Mouse (Mus musculus) left cerebral cortex, adult 2 months (tissue): ENCODE measurements at regions not wholly inside any gene's neighbourhood (a gene's known extent, or its start where the extent isn't known, plus 50 kb on each side); places are given as distances from the start of the nearest gene placed in this dataset.
"Not testable (repeated sequence)": the region's sequence is repeated elsewhere in the genome, so short reads cannot be mapped to it uniquely, and the experiment has no call there.

Experiments
- DNase-seq, 2 experiments: peaks; one replicate each; pipeline ENCODE4 v3.0.0; 2021 to 2022; ENCODE audit warnings: low spot score in 2 of 2, mixed read lengths in 1 of 2; ENCODE audit errors: extremely low spot score in 1 of 2
- H3K27ac ChIP-seq: fragments of 200-600 bp; 2 replicates; pipeline ENCODE4 v1.8.1; 2022
- H3K4me3 ChIP-seq: fragments of 200-600 bp; 2 replicates; pipeline ENCODE4 v1.8.1; 2022
- CTCF ChIP-seq: fragments of 200-600 bp; IDR thresholded peaks from 2 replicates; pipeline ENCODE4 v1.8.1; 2022; ENCODE audit warnings: antibody characterized with exemption, mild to moderate bottlenecking, moderate library complexity
- intact Hi-C: fragments of 180-260 bp; cut with DNase I; formaldehyde crosslinking; loops from one replicate; pipeline ENCODE4 v1.15.1; 2025

DNA sequence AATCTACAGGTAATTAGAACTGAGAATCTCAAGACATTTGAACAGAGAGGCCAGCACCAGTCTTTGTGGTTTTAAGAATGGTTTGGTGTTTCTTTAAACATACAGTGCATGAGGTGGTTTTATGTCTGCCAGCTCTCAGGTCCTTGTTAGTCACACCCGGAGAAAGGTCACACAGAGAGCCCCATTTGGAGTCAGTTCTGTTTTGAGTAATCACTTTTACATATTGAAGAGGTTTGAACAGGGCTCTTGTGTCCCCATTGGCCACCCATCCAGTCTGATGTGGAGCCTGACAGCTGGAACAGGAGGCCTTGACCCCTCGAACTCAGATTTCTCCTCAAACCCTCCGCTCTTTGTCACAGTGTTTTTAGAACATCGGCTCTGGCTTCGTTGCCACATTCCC lies 231.4 kb downstream of the Pten start:
- DNase-seq = no peak
- no peak overlapping the region for H3K4me3 ChIP-seq
- no peak overlapping the region for H3K27ac ChIP-seq
- TF ChIP-seq CTCF = no peak
- intact Hi-C loops = no loop called here

DNA sequence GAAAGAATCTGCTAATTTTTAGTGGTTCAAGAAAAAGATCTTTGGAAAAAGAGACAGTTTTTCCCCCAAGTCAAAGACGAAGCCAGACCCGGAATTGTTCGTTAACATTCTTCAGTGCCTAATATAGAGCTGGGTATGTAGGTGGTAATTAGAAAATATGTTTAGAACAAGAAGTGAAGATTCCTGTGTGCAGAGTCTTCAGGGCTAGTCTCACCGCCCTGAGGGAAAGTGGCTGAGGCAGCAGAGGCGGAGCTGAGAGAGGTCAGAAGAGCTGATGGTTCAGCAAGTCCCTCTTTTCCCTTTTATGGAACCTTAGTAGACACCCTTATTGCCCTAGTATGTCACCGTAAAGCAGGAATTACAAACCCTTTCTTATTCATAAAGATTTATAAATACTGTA lies 232.0 kb downstream of the Pten start:
- H3K27ac ChIP-seq = no peak overlapping the region
- no peak for DNase-seq
- no peak overlapping the region for H3K4me3 ChIP-seq
- TF ChIP-seq CTCF = no peak
- intact Hi-C loops = no loop called here

DNA sequence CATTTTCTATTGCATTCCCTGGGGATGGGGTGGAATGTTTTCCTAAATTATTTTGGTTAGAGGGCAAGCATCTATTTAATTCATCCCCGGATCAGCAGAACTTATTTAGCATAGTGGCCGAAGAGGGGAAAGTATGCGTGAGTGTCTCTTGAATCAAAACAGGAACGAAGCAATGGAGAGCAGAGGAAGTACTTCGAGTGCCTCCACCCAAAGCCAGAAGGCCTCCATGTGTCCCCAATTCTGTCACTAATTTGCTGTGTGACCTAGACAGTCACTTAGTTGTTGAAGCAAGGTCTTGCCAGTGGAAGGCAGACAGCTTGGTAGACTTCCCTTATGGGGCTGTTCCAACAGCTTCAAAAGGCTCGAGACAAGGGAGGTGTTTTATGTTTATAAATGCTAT lies 233.3 kb downstream of the Pten start:
- intact Hi-C loops = no loop called here
- Histone ChIP-seq H3K4me3 (no peak overlapping the region), H3K27ac (no peak overlapping the region)
- no peak for DNase-seq
- no peak for TF ChIP-seq CTCF

DNA sequence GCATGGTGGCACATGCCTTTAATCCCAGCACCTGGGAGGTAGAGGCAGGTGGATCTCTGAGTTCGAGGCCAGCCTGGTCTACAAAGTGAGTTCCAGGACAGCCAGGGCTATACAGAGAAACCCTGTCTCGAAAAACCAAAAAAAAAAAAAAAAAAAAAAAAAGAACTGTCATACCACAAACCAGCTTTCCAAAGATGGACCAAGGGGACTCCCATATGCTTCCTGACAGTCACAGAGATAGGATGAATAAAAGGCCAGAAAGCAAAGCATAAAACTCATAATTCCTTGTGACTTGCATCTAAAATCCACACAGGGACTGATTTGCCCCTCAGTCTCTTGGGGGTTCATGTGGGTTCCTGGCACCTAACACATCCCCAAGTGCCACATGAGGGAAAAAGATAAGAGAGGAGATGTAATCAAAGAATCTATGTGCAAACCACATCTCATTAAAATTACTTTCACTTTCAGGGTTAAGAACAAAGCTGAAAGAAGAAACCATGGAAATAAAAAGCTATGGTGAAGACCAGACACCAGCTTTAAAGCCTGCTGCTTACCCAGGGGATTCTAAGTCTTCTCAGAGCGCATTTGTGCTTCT lies 241.4 kb downstream of the Pten start:
- DNase-seq = no peak
- no peak for TF ChIP-seq CTCF
- intact Hi-C loops = no loop called here
- Histone ChIP-seq H3K27ac (no peak overlapping the region), H3K4me3 (no peak overlapping the region)

DNA sequence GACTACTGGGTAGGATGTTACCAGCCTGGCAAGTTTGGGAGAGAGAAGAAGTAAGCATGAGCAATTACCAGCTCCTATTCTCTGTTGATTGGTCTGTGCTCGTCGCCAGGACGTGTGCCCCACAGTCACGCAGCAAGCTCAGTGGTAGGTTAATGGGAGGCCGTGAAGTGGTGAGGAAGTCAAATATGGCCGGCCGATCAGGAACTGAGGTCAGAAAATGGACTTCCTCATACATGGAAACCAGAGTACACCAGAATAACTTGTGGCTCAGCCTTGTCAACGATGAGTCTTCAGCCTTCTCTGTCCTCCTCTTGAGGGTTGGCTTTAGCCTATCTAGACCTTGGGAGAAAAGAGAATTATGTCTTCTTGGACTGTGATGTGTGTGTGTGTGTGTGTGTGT lies 250.3 kb downstream of the Pten start:
- Histone ChIP-seq H3K4me3 (no peak overlapping the region), H3K27ac (no peak overlapping the region)
- intact Hi-C loops = no loop called here
- no peak for TF ChIP-seq CTCF
- no peak for DNase-seq

DNA sequence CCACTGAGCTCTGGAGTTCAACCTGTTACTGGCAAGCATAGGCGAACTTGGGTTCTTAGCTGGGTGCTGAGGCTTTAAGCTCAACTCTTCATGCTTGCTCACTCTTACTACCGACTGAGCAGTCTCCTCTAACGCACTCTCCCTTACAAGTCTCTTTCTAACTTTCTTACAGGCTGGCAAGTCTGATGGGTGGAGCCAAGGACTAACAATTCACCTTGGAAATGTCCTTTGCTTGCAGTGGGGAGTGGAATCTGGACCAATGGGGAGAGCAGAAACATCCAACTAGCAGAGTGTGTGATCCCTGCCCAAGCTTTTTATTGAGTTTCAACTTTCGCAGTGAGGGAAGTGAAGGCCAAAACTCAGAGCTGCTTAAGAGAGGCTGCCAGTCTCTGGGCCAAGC lies 250.8 kb downstream of the Pten start:
- DNase-seq = no peak
- intact Hi-C loops = no loop called here
- Histone ChIP-seq H3K27ac (no peak overlapping the region), H3K4me3 (no peak overlapping the region)
- TF ChIP-seq CTCF = no peak

DNA sequence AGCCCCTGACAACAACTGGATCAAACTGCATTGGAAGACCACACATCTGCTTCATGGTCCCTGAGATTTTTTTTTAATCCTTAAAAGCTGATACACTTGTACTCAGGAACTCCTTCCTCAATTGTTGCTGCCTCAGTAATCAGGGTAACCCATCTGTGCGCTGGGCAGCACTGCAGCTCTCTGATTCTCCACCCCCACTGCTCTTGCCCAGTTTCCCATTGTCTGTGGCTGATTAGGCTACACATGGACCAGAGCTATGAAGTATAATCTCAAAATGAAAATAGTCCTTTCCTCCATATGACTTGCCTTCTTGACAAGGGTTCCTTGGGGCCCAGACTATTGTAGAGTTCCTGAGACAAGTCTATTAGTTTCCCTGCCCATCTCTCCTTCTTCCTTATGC lies 251.5 kb downstream of the Pten start:
- Histone ChIP-seq H3K27ac (no peak overlapping the region), H3K4me3 (no peak overlapping the region)
- intact Hi-C loops = no loop called here
- no peak for TF ChIP-seq CTCF
- DNase-seq = no peak

DNA sequence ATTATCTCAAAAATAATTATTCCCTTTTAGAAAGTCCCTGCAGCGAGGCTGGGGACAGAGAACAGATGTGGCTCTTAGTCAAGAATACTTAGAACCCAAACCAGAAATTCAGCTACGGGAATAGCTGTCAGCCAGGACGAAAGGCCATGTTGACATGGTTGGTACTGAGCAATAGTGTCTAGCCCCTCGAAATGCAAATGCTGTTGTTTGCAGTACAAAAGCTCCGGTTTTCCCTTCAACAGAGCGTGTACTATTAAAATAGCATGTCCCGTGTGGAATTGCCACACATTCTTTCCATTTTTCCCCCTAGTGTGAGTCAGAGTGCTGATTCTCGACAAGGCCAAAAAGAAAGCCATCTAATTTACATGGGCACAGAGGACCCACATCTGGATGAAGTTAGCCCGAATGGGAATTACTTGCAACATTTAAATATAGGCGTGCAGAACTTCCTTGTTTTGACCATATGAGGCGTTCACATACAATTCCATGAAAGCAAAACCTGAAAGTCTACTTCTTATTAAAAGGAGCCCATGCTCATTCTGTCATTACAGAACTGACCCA lies 253.7 kb downstream of the Pten start:
- Histone ChIP-seq H3K4me3 (no peak overlapping the region), H3K27ac (no peak overlapping the region)
- intact Hi-C loops = no loop called here
- TF ChIP-seq CTCF = no peak
- no peak for DNase-seq

DNA sequence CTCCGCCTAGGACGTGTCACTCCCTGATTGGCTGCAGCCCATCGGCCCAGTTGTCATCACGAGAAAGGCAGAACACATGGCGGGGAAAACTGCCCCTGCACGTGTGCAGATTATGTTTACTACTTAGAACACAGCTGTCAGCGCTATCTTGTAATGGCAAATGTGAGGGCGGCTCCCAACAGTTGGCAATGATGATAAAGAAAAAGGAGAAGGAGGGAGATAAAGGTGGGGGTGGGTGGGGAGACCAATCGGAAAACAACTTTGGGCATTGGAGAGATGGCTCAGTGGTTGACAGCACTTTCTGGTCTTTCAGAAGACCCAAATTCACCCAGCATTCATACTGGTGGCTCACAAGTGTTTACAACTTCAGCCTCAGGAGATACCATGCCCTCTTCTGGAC lies 257.6 kb downstream of the Pten start:
- DNase-seq, intact Hi-C loops, H3K4me3 ChIP-seq, H3K27ac ChIP-seq: not testable (repeated sequence)

DNA sequence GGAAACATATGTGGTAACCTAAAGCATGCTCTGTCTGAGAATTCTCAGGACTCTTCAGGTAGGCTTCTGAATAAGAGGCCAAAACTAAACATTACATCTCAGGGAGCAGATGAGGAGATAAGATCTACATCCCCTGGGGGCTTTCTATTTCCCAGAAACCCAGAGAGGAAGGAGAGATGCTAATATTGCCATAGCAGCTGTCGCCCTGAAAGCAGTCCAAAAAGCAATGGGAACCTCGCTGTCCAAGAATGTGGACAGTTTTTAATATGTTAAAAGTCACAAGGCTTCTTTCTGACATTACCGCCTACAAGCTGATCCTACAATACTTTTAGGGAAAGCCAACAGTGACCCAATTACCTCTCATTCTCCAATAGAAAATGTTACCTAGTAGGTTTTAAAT lies 263.9 kb downstream of the Pten start:
- Histone ChIP-seq H3K4me3 (no peak overlapping the region), H3K27ac (no peak overlapping the region)
- intact Hi-C loops = no loop called here
- TF ChIP-seq CTCF = no peak
- DNase-seq = no peak

DNA sequence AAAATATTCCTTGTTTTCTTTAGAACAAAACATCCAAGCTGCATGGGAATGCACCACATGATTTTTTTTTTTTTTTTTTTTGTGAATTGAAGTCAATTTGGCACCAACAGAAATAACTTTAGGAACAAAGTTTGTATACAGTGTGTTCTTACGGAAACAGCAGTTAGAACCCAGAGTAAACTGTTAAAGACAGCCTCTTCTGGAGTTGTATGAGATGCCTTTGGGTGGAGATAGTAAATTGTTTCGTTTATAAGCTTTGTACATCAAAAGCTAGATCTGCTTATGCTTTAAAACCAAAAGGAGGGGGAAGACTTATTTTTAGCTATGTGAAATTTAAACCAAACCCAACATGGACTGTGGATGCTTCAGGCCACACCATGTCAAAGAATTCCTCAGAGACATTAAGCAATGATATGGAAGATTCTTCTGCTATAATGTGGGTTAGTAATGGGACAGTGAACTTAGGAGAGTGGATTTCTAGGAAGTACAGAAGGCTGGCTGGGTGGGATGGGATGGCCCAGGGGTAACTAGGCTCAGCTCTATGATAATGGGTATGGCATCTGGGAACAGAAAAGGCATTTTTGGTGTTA lies 265.6 kb downstream of the Pten start:
- Histone ChIP-seq H3K4me3 (no peak overlapping the region), H3K27ac (no peak overlapping the region)
- intact Hi-C loops = no loop called here
- TF ChIP-seq CTCF = no peak
- DNase-seq = no peak

DNA sequence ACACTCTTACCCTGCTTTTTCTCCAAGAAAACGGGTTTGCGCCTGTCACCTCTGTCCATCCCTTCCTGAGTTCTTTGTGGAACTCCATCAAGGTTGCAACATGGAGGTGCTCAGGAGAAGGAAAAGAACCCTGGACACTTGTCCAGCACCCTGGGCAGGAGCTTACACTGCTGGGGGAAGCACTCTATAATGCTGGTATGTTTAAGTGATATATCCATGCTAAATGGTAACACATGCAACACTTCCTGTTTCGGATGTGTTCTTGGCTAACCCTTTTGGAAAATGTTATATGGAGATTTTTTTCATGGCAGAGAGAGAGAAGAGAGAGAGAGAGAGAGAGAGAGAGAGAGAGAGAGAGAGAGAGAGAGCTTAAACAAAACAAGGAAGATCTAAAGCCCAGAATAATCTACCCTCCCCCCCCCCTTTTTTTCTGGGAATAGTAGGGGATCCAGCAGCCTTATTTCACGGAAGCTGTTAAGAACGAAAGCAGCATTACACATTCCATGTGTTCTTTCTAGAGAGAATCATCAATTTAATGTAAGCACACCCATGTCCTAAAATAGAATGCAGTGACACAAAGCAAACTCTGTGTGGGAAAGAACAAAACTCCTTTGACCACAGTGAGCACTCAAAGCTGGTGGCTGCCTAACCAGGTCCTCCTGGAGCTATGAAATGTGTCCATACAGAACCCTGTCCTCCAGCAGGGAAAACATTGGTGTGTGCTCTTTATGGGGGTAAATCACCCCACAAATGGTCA lies 272.6 kb downstream of the Pten start:
- DNase-seq = no peak
- TF ChIP-seq CTCF = no peak
- H3K4me3 ChIP-seq = no peak overlapping the region
- no peak overlapping the region for H3K27ac ChIP-seq
- intact Hi-C loops = no loop called here

DNA sequence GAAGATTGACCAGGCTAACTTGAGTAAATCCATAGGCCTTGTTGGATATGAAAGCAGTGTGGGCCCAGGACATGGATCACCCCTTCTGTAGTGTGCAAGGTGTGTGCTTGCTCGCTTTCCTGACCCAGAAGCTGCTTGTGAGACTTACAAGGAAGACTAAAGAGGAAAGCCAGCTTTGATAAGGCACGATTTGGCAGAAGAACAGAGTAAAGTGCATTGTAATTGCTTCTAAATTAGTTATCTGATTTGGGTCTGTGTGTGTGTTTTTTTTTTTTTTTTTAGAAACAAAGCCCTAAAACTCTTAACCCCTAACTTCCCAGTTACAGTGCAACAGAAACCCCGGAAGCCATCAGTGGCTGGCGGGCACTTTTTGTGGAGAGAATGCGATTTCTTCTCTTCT lies 283.2 kb downstream of the Pten start:
- H3K4me3 ChIP-seq = no peak overlapping the region
- intact Hi-C loops = no loop called here
- TF ChIP-seq CTCF = no peak
- no peak overlapping the region for H3K27ac ChIP-seq
- no peak for DNase-seq
